Mouse (Mus musculus) limb, embryonic 15.5 days (tissue): ENCODE results near the gene Mterf1a. TPM values are rescaled to one million over a fixed set of nuclear protein-coding genes. Genes with fewer than 3 reads are reported as not detected.
"Not testable (repeated sequence)": the region's sequence is repeated elsewhere in the genome, so short reads cannot be mapped to it uniquely, and the experiment has no call there.

Experiments used
- ATAC-seq: fragments of 200-750 bp; cut with Nextera tagmentation; 2 replicates; pipeline ENCODE4 v1.8.0; 2017; ENCODE audit warnings: low read depth, moderate TSS enrichment; ENCODE audit not compliant: insufficient number of reproducible peaks, low FRiP score, low TSS enrichment
- H3K27ac ChIP-seq: fragments of 300-500 bp; sonication (generic); 2 replicates; pipeline ENCODE4 v1.5.1; 2015; ENCODE audit warnings: moderate library complexity, mild to moderate bottlenecking, inconsistent platforms
- H3K27me3 ChIP-seq: fragments of 300-500 bp; sonication (generic); 2 replicates; pipeline ENCODE4 v1.6.1; 2015; ENCODE audit warnings: inconsistent platforms
- H3K36me3 ChIP-seq: fragments of 300-500 bp; sonication (generic); 2 replicates; pipeline ENCODE4 v1.6.1; 2015; ENCODE audit warnings: inconsistent platforms
- H3K4me1 ChIP-seq: fragments of 300-500 bp; sonication (generic); 2 replicates; pipeline ENCODE4 v1.6.1; 2015; ENCODE audit warnings: inconsistent platforms
- H3K4me2 ChIP-seq: fragments of 300-500 bp; sonication (generic); 2 replicates; pipeline ENCODE4 v1.6.1; 2015; ENCODE audit warnings: mild to moderate bottlenecking, inconsistent platforms
- H3K4me3 ChIP-seq: fragments of 300-500 bp; sonication (generic); 2 replicates; pipeline ENCODE4 v1.5.1; 2015; ENCODE audit warnings: mild to moderate bottlenecking, inconsistent platforms
- H3K9ac ChIP-seq: fragments of 300-500 bp; sonication (generic); 2 replicates; pipeline ENCODE4 v1.6.1; 2015; ENCODE audit warnings: inconsistent platforms
- H3K9me3 ChIP-seq: fragments of 300-500 bp; sonication (generic); 2 replicates; pipeline ENCODE4 v1.6.1; 2016; ENCODE audit warnings: inconsistent platforms
- WGBS: fragments of 180-500 bp; shearing (Covaris S2); methylation state at CpG from one replicate; pipeline ENCODE4 v1.1.7; 2015; 5-methylcytosine and 5-hydroxymethylcytosine counted together
- polyA plus RNA-seq: library from polyadenylated mRNA; unstranded; fragments of >200 nt; fragmentation: Nextera tagmentation; extraction: Ambion mirVana; gene quantifications from 2 replicates; pipeline ENCODE4 v1.2.1, GENCODE M21; 2015

Gene Mterf1a
- 6.8 and 8.0 TPM in 2 replicates for polyA plus RNA-seq

- H3K27ac ChIP-seq, H3K4me1 ChIP-seq, H3K36me3 ChIP-seq, H3K27me3 ChIP-seq, H3K9me3 ChIP-seq: not testable (repeated sequence)
- Histone ChIP-seq H3K9ac (0 out of 2 replicates have a peak within 1 kb of the TSS, but pooled peaks have one; percentile 17), H3K4me3 (peak within 1 kb of the TSS; percentile 43), H3K4me2 (peak within 1 kb of the TSS; percentile 44)
- 1% methylated on average over 10 of the region's 47 CpGs for WGBS
- ATAC-seq: peak; percentile 98
Measured at GRCm38 (mm10) chr5:3893459-3894293, at the start of gene Mterf1a. TSS of gene Mterf1a (minus strand) at chr5:3893933.

GRCm38 (mm10) chr5:3943169-3943568, 49.4 kb upstream of the Mterf1a start:
- not testable (repeated sequence) for H3K27me3 ChIP-seq, H3K9me3 ChIP-seq, H3K27ac ChIP-seq, H3K4me2 ChIP-seq, H3K4me3 ChIP-seq, ATAC-seq, H3K4me1 ChIP-seq, H3K36me3 ChIP-seq, H3K9ac ChIP-seq
- WGBS: 61% methylated on average over 4 of the region's 4 CpGs

- no peak overlapping the region for H3K9ac ChIP-seq
- no peak overlapping the region for H3K27ac ChIP-seq
- peaks cover 7% of the 10 kb centered on the region for H3K4me1 ChIP-seq
- H3K4me3 ChIP-seq: no peak overlapping the region
- no peaks in the 10 kb centered on the region for H3K27me3 ChIP-seq
- ATAC-seq: no peak
- H3K36me3 ChIP-seq: peaks cover 9% of the 10 kb centered on the region; the same call in 1 of the 2 replicates
- WGBS: 80% methylated on average over 2 of the region's 2 CpGs
- H3K4me2 ChIP-seq: no peak overlapping the region
- H3K9me3 ChIP-seq: no peaks in the 10 kb centered on the region
Measured at GRCm38 (mm10) chr5:3941240-3941639, 47.5 kb upstream of the Mterf1a start.

GRCm38 (mm10) chr5:3939335-3939734, 45.6 kb upstream of the Mterf1a start:
- no peak for ATAC-seq
- Histone ChIP-seq H3K27ac (peak overlapping the region; percentile 17; the same call in 1 of the 2 replicates), H3K4me1 (peaks cover 7% of the 10 kb centered on the region), H3K4me2 (no peak overlapping the region), H3K4me3 (no peak overlapping the region), H3K9me3 (no peaks in the 10 kb centered on the region), H3K9ac (no peak overlapping the region), H3K36me3 (peaks cover 9% of the 10 kb centered on the region; the same call in 1 of the 2 replicates), H3K27me3 (no peaks in the 10 kb centered on the region)
- 91% methylated on average over 5 of the region's 5 CpGs for WGBS

GRCm38 (mm10) chr5:3938905-3939304, 45.2 kb upstream of the Mterf1a start:
- Histone ChIP-seq H3K9ac (no peak overlapping the region), H3K9me3 (no peaks in the 10 kb centered on the region), H3K27ac (peak overlapping the region; percentile 62), H3K4me2 (no peak overlapping the region), H3K4me1 (peaks cover 7% of the 10 kb centered on the region), H3K27me3 (no peaks in the 10 kb centered on the region), H3K4me3 (no peak overlapping the region), H3K36me3 (peaks cover 9% of the 10 kb centered on the region; the same call in 1 of the 2 replicates)
- 80% methylated on average over 3 of the region's 3 CpGs for whole genome bisulfite sequencing
- ATAC-seq: no peak

GRCm38 (mm10) chr5:3935778-3936554, 42.2 kb upstream of the Mterf1a start:
- 84% methylated on average over 8 of the region's 8 CpGs for WGBS

GRCm38 (mm10) chr5:3935266-3935665, 41.5 kb upstream of the Mterf1a start:
- ATAC-seq: no peak

More at GRCm38 (mm10) chr5:3935778-3936554, 42.2 kb upstream of the Mterf1a start:
- H3K9ac ChIP-seq: no peak overlapping the region
- peaks cover 3% of the 10 kb centered on the region; the same call in 1 of the 2 replicates for H3K36me3 ChIP-seq
- no peak overlapping the region for H3K4me2 ChIP-seq
- ATAC-seq: no peak
- H3K4me1 ChIP-seq: peaks cover 7% of the 10 kb centered on the region
- no peaks in the 10 kb centered on the region for H3K27me3 ChIP-seq
- no peaks in the 10 kb centered on the region for H3K9me3 ChIP-seq
- no peak overlapping the region for H3K27ac ChIP-seq
- H3K4me3 ChIP-seq: no peak overlapping the region

GRCm38 (mm10) chr5:3933551-3933950, 39.8 kb upstream of the Mterf1a start:
- no peak overlapping the region for H3K9ac ChIP-seq
- ATAC-seq: no peak
- H3K27ac ChIP-seq: no peak overlapping the region
- H3K4me3 ChIP-seq: no peak overlapping the region
- 93% methylated on average over 3 of the region's 3 CpGs for WGBS
- H3K27me3 ChIP-seq: no peaks in the 10 kb centered on the region
- H3K9me3 ChIP-seq: no peaks in the 10 kb centered on the region
- no peak overlapping the region for H3K4me2 ChIP-seq
- H3K4me1 ChIP-seq: peaks cover 17% of the 10 kb centered on the region
- H3K36me3 ChIP-seq: no peaks in the 10 kb centered on the region

More at GRCm38 (mm10) chr5:3935266-3935665, 41.5 kb upstream of the Mterf1a start:
- Histone ChIP-seq H3K4me1 (peaks cover 7% of the 10 kb centered on the region), H3K27me3 (no peaks in the 10 kb centered on the region), H3K4me2 (no peak overlapping the region), H3K4me3 (no peak overlapping the region), H3K36me3 (peaks cover 3% of the 10 kb centered on the region; the same call in 1 of the 2 replicates), H3K9me3 (no peaks in the 10 kb centered on the region), H3K27ac (no peak overlapping the region), H3K9ac (no peak overlapping the region)
- WGBS: 87% methylated on average over 5 of the region's 5 CpGs

GRCm38 (mm10) chr5:3931636-3932035, 37.9 kb upstream of the Mterf1a start:
- H3K4me3 ChIP-seq: no peak overlapping the region
- no peaks in the 10 kb centered on the region for H3K9me3 ChIP-seq
- ATAC-seq: no peak
- H3K9ac ChIP-seq: no peak overlapping the region
- H3K4me1 ChIP-seq: peaks cover 16% of the 10 kb centered on the region
- no peaks in the 10 kb centered on the region for H3K27me3 ChIP-seq
- H3K36me3 ChIP-seq: no peaks in the 10 kb centered on the region
- H3K4me2 ChIP-seq: no peak overlapping the region
- 92% methylated on average over 3 of the region's 3 CpGs for WGBS
- H3K27ac ChIP-seq: no peak overlapping the region

- Histone ChIP-seq H3K36me3 (no peaks in the 10 kb centered on the region), H3K27me3 (no peaks in the 10 kb centered on the region), H3K9ac (no peak overlapping the region), H3K9me3 (no peaks in the 10 kb centered on the region), H3K4me3 (no peak overlapping the region), H3K4me1 (peaks cover 14% of the 10 kb centered on the region), H3K4me2 (no peak overlapping the region), H3K27ac (no peak overlapping the region)
- ATAC-seq: no peak
- 33% methylated on average over 5 of the region's 5 CpGs for WGBS
Measured at GRCm38 (mm10) chr5:3930760-3931159, 37.0 kb upstream of the Mterf1a start.

- 0 out of 2 replicates have a peak, but pooled peaks have one; percentile 27 for ATAC-seq
- H3K9ac ChIP-seq: peak overlapping the region; percentile 86
- no peaks in the 10 kb centered on the region for H3K36me3 ChIP-seq
- H3K9me3 ChIP-seq: no peaks in the 10 kb centered on the region
- no peaks in the 10 kb centered on the region for H3K27me3 ChIP-seq
- peaks cover 14% of the 10 kb centered on the region for H3K4me1 ChIP-seq
- under 1% methylated on average over 12 of the region's 12 CpGs for WGBS
- peak overlapping the region; percentile 81 for H3K4me3 ChIP-seq
- H3K27ac ChIP-seq: peak overlapping the region; percentile 91
- H3K4me2 ChIP-seq: peak overlapping the region; percentile 72
Measured at GRCm38 (mm10) chr5:3928690-3929046, 34.9 kb upstream of the Mterf1a start.
